Mouse (Mus musculus) erythroblast, embryonic 14.5 days (primary cell): ENCODE results near the gene Smarcc1. TPM values are rescaled to one million over a fixed set of nuclear protein-coding genes. Genes with fewer than 3 reads are reported as not detected.

Source experiments
- H3K27me3 ChIP-seq: 2 replicates; pipeline ENCODE4 v1.6.1; 2012; ENCODE audit warnings: inconsistent platforms; ENCODE audit not compliant: control insufficient read depth
- H3K36me3 ChIP-seq: 2 replicates; pipeline ENCODE4 v1.6.1; 2012; ENCODE audit warnings: mild to moderate bottlenecking, inconsistent platforms; ENCODE audit not compliant: control insufficient read depth
- H3K4me1 ChIP-seq: 2 replicates; pipeline ENCODE4 v1.6.1; 2012; ENCODE audit warnings: inconsistent platforms; ENCODE audit not compliant: control insufficient read depth
- H3K4me3 ChIP-seq: replicated peaks from 2 replicates; pipeline ENCODE3; 2012; ENCODE audit warnings: moderate library complexity, mild to moderate bottlenecking, inconsistent platforms
- H3K9me3 ChIP-seq: 2 replicates; pipeline ENCODE4 v1.6.1; 2012; ENCODE audit warnings: low read length, inconsistent platforms, mixed read lengths; ENCODE audit not compliant: control insufficient read depth
- GATA1 ChIP-seq: IDR thresholded peaks from 2 replicates; pipeline ENCODE4 v1.6.1; 2012; ENCODE audit warnings: low read length, inconsistent platforms, mixed read lengths
- TAL1 ChIP-seq: IDR thresholded peaks from 3 replicates; pipeline ENCODE4 v1.6.1; 2012; ENCODE audit warnings: low read length, inconsistent platforms, mixed read lengths
- polyA plus RNA-seq: library from polyadenylated mRNA; stranded (reverse); fragments of >175 nt; gene quantifications from 2 replicates; pipeline ENCODE4 v1.2.3, GENCODE M21; 2012

Smarcc1 gene
- polyA plus RNA-seq, 1 experiment, result 3.9 TPM

DNA sequence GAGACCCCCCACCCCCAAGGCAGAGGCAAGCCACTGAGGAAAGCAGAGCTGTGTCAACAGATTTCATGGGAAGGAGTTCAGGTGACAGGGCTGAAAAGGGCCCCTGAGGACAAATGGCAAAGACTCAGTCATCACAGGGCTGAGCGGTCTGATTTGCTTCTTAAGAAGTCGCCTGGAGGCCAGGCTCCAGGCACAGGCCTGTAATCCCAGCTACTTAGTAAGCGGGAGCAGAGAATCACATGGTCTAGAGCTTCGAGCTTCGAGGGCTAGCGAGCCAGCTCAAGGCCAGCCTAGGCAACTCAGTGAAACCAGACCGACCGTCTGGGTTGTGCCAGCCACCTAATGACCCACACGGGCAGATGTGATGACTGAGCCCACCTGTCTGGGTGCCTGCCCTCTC lies 147.5 kb downstream of the Smarcc1 start:
- Histone ChIP-seq H3K4me1 (no peaks in the 10 kb centered on the region), H3K36me3 (no peaks in the 10 kb centered on the region), H3K9me3 (no peaks in the 10 kb centered on the region), H3K4me3 (no peak overlapping the region), H3K27me3 (no peaks in the 10 kb centered on the region)
- TF ChIP-seq TAL1, result no peak
- TF ChIP-seq GATA1, result no peak

DNA sequence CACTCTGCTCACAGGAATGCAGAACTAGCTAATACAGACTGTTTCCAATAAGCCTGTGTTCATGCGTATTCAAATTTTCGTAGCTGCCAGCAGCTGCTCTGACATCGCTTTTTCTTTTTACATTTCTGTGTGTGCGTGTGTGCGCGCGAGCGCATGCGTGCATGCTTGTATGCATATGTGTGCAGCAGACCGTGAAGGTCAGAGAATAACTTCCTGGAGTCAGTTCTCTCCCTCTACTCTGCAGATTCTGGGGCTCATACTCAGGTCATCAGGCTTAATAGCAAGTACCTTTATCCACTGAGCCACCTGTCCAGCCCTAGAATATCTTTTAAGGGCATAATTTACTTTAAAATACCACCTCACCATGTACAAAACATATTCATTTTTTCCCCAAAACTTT lies 150.9 kb downstream of the Smarcc1 start:
- H3K4me1 ChIP-seq, result no peaks in the 10 kb centered on the region
- no peak overlapping the region for H3K4me3 ChIP-seq
- no peak for TF ChIP-seq TAL1
- no peak for TF ChIP-seq GATA1
- no peaks in the 10 kb centered on the region for H3K9me3 ChIP-seq
- H3K36me3 ChIP-seq, result no peaks in the 10 kb centered on the region
- no peaks in the 10 kb centered on the region for H3K27me3 ChIP-seq

DNA sequence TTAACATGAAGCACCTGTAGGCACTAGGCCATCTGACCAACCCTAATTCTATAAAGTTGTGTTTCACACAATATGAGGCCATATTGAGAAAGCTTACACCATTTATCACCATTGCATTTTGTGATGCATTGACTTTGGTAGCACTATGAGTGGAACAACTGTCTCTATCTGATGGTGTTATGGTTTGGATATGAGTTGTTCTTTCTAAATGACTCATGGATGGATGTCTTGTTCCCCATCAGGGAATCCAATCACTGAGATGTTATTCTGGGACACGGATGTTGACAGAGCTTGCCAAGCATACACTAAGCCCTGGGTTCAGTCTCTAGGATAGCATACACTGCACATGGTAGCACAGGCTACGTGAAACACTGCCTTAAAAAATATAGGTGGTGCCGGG lies 154.8 kb downstream of the Smarcc1 start:
- no peak for TF ChIP-seq TAL1
- no peak for TF ChIP-seq GATA1
- Histone ChIP-seq H3K27me3 (no peaks in the 10 kb centered on the region), H3K4me1 (no peaks in the 10 kb centered on the region), H3K4me3 (no peak overlapping the region), H3K9me3 (no peaks in the 10 kb centered on the region), H3K36me3 (no peaks in the 10 kb centered on the region)

DNA sequence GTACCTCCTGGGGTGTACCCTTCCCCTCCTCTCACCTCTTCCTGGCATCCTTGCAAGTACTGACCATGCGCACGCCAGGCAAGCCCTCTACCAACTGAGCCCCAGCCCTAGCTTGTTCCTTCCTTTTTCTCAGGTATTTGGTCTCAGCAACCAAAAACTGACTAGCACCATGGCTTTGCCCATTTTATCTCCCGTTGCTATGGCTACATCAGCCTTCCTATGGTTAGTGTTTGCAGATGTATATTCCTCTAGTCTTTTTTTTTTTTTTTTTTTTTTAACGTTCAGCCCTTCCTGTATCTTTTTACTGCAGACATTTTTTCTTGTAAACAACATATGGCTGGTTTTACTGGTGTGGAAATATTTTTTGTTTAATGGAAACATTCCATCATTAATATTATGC lies 156.0 kb downstream of the Smarcc1 start:
- H3K27me3 ChIP-seq, result no peaks in the 10 kb centered on the region
- H3K9me3 ChIP-seq, result no peaks in the 10 kb centered on the region
- no peaks in the 10 kb centered on the region for H3K36me3 ChIP-seq
- H3K4me3 ChIP-seq, result no peak overlapping the region
- H3K4me1 ChIP-seq, result no peaks in the 10 kb centered on the region
- TF ChIP-seq TAL1, result no peak

DNA sequence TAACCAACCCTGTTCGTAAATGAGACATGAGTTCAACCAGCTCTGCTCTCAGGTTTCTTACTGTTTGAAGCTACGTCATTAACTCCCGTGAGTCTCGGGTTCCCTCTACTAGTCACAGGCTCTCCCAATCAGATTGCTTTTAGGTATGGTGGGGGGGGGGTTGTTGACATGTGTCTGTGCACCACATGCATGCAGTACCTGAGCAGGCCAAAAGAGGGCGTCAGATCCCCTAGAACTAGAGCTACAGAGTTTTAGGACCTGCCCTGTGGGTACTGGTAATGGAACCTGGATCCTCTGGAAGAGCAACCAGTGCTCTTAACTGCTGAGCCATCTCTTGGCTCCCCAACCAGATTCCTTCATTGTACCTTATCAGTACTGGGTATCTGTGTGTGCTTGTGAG lies 158.4 kb downstream of the Smarcc1 start:
- TF ChIP-seq TAL1 (no peak), GATA1 (no peak)
- H3K4me3 ChIP-seq, result no peak overlapping the region

DNA sequence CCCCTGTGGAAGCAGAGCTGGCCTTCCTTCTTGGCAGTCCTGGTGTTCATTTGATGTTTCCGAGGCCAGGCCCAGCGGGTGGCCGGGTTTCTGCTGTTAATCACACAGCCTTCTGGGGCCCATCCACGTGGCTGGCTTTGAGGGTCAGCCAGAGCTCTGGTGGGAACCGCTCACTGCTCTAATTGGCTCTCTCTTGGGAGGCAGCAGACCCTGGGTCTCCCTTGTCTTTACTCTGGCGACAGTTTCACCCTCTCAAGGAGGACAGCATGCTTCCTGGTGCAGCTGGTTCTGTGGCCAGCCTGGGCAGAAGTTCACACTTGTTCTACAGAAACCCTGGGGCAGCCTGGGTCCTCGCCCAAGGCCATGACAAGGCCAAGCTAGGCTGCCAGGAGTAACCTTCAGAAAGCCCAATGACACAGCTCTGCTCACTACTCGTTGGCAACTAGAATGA lies 159.9 kb downstream of the Smarcc1 start:
- TF ChIP-seq TAL1 (no peak), GATA1 (no peak)
- no peaks in the 10 kb centered on the region for H3K36me3 ChIP-seq
- H3K9me3 ChIP-seq, result no peaks in the 10 kb centered on the region

More for the DNA sequence above, 158.4 kb downstream of the Smarcc1 start:
- no peaks in the 10 kb centered on the region for H3K4me1 ChIP-seq
- no peaks in the 10 kb centered on the region for H3K36me3 ChIP-seq
- no peaks in the 10 kb centered on the region for H3K9me3 ChIP-seq
- H3K27me3 ChIP-seq, result no peaks in the 10 kb centered on the region

DNA sequence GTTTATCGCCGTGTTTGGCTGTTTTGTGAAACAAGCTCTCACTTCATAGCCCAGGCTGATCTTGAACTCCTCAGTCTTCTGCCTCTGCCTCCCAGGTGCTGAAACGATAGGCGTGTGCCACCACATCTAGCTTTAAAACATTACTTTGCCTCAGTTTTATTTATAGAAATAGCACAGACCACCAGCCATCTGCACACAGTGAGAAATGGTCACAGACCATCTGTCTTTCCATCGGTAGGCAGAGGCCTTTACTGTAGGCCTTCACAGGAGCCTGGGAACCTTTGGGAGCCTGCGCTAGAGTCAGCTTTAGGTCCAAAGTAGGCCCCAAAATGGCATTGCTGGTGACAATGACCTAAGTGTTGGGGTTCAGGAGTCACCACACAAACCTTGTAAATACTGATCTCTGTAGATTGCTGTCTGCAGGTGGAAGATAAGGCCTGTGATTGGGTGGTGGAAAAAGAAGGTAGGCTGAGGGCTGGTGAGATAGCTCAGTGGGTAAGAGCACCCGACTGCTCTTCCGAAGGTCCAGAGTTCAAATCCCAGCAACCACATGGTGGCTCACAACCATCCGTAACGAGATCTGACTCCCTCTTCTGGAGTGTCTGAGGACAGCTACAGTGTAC lies 166.7 kb downstream of the Smarcc1 start:
- Histone ChIP-seq H3K4me1 (no peaks in the 10 kb centered on the region), H3K9me3 (no peaks in the 10 kb centered on the region), H3K27me3 (no peaks in the 10 kb centered on the region), H3K36me3 (no peaks in the 10 kb centered on the region), H3K4me3 (no peak overlapping the region)
- TF ChIP-seq TAL1, result no peak
- TF ChIP-seq GATA1, result no peak

More for the DNA sequence above, 159.9 kb downstream of the Smarcc1 start:
- no peak overlapping the region for H3K4me3 ChIP-seq
- no peaks in the 10 kb centered on the region for H3K4me1 ChIP-seq
- H3K27me3 ChIP-seq, result no peaks in the 10 kb centered on the region

DNA sequence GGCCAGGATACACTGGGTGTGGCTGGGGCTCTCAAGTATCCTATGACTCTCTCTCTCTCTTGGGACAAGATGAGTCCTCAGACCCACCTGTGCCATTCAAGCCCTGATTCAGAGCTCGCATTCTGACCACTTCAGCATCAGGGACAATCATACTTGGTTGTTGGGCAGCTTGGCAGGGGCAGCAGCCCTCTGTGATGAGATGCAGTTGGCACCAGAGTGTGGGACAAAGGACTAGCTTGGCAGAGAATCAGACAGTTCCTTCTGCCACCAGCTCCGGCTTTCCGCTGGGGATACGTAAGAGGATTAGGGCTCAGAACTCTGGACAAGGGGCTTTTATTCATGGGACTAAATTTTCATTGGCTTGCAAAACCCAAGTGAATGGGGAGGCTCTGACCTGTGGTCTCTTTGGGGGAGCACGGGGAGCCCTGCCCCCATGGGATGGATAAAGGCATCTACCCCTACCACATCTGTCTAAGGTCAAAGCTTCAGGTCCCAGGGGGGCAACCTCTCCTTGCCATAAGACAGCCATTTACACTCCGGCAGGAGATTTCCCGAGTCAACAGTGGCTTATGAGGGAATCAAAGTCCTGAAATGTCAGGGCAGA lies 169.9 kb downstream of the Smarcc1 start:
- Histone ChIP-seq H3K4me1 (no peaks in the 10 kb centered on the region), H3K36me3 (no peaks in the 10 kb centered on the region), H3K4me3 (no peak overlapping the region), H3K27me3 (no peaks in the 10 kb centered on the region), H3K9me3 (no peaks in the 10 kb centered on the region)
- TF ChIP-seq GATA1, result no peak
- no peak for TF ChIP-seq TAL1

Other genes starting within 250 kb of the Smarcc1 start
- gene Cdc25a, start 242.1 kb upstream of the Smarcc1 start, polyA plus RNA-seq, result 1.5 and 1.6 TPM in 2 replicates
- 0.14 and 0.61 TPM in 2 replicates for gene Map4, start 186.2 kb upstream of the Smarcc1 start, polyA plus RNA-seq
- 1.1 TPM in 2 replicates for gene Dhx30, start 122 bp downstream of the Smarcc1 start, polyA plus RNA-seq
- gene Cspg5, start 126.1 kb downstream of the Smarcc1 start, polyA plus RNA-seq, result 0.01 and 0.05 TPM in 2 replicates
- gene Elp6, start 187.5 kb downstream of the Smarcc1 start, polyA plus RNA-seq, result 0.34 and 0.40 TPM in 2 replicates
- gene Scap, start 215.6 kb downstream of the Smarcc1 start, polyA plus RNA-seq, result 1.5 and 1.7 TPM in 2 replicates